Mouse (Mus musculus): ENCODE measurements around the gene Hhipl1. TPM values are rescaled to one million over a fixed set of nuclear protein-coding genes. Genes with fewer than 3 reads are reported as not detected.

The Hhipl1 gene
- total RNA-seq, 2 experiments from 2014 or later = not detected

DNA sequence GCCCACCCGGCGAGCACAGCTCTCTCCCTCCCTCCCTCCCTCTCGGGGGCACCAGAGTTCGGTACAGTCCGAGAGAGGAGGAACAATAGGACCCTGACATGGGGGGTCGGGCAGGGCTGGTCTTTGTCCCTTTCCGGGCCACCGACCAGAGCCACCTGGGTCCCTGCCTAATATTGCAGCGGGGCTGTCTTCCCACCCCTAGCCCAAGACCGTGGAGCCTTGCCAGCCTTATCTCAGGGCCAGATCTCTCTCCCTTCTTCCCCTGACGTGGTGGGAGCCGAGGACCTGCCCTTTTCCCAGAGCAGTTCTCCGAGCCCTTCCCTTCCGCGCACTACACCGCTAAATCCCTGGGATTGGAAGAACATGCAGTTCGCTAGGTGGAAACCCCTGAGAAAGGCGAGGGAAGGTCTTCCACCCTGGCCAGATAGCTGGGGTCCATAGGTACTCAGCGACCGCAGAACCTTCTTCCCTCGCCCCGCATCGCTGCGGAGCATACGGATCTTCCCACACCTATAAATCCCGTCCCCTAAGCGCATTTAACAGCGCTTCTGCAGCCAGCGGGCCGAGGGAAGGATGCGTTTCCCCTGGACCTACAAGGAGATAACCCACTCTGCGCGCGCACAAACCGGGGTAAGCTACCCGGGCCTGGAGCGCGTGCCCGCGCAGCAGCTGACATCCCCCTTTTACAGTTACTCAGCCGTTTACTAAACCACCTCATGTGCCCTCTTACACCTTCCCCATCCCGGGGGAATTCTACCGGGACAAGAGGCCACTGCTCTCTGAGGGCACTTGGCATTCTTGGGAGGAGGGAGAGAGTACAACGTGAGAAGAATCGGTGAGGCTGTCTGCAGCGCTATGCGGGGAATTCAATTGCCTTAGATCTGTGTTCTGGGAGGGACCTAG, 29.9 kb upstream of the Hhipl1 start:
- ATAC-seq (replicated peaks; ENCODE audit: low FRiP score, poor library complexity, severe bottlenecking) = no peak

DNA sequence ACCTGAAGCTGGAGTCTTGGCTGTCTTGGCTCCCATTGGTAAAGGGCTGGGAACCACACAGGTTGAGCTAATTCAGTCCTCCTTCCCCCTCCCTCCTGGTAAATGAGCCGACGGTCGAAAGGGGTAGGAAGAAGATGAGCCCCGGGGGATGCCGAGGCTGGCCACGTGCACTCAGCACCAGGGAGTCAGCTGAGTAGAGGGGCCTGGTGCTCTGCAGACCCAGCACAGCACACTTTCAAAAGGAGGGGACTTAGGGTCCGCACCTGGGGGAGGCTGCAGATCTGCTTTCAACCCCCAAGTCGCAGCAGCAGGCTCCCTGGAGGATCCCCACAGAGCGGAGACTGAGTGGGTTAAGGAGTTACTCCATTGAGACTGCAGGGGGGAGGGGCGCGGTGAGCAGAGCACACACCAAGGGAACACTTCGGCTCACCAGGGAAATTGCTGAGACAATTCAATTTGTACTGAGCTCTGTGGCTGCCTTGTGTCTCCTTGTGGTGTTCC, 28.7 kb upstream of the Hhipl1 start:
- ATAC-seq (replicated peaks; ENCODE audit: low FRiP score, poor library complexity, severe bottlenecking) = no peak

DNA sequence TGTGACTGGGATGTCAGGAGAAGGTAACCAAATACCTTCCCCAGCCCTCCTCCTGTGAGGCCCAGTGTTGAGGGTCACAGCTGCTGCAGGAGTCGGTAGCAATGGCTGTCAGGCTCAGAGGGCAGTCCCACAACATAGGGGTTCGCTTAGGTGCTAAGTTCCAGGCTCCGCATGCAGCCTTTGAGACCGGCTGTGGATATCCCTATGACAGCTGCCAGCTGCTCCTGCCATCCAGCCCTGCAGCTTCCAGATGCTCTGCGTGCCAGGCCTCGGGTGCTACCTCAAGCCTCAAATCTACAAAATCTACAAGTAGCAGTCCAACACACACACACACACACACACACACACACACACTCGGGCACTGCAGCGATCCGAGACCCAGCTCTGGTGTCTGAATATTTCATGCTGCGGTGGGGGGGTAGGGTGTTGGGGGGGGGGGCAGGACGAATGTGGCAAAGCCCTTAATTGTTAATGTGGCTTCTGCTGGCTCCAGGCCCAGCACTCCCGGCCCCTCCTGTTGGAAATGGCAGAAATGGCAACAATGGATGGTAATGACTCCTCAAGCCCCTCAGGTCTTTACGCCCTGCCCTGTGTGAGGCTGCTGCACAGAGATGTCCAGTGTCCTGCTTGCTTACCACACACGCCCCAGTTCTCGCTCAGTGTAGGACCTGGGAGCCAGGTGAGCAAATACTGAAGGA, 27.7 kb upstream of the Hhipl1 start:
- no peak for ATAC-seq (replicated peaks; ENCODE audit: low FRiP score, poor library complexity, severe bottlenecking)

DNA sequence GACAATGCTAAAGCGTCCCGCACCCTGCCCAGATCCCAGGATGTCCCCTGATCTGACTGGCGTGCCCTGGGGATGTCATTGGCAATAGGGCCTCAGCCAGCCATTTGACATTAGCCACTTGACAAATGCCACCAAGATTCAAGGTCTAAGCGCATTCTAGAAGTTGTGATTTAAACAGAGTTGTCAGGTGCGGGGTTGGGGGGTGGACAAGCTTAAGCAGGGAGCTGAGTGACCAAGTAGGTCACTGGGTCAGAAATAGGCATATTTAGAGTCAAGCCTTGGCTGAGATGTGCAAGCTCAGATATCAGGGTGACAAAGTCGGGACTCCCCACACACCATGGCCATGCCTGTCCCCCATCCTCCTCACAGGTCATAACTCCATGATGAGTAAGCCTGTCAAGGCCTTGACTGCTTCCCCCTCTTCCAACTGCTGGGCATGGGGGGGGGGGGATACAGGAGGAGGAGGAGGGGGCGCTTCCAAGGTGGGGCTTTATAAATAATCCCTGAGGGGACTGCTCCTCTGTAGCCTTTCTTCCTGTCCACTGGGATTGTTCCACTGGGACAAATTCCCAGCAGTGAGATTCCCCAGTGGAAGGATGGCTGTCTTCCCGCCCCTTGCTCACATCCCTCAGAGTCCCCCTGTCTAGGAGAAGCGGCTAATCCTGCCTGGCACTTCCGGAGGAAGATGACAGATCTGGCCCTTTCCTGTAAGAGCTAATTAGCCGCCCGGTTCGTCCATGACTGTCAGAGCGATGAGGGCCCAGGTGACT, 21.4 kb upstream of the Hhipl1 start:
- no peak for ATAC-seq (replicated peaks; ENCODE audit: low FRiP score, poor library complexity, severe bottlenecking)

DNA sequence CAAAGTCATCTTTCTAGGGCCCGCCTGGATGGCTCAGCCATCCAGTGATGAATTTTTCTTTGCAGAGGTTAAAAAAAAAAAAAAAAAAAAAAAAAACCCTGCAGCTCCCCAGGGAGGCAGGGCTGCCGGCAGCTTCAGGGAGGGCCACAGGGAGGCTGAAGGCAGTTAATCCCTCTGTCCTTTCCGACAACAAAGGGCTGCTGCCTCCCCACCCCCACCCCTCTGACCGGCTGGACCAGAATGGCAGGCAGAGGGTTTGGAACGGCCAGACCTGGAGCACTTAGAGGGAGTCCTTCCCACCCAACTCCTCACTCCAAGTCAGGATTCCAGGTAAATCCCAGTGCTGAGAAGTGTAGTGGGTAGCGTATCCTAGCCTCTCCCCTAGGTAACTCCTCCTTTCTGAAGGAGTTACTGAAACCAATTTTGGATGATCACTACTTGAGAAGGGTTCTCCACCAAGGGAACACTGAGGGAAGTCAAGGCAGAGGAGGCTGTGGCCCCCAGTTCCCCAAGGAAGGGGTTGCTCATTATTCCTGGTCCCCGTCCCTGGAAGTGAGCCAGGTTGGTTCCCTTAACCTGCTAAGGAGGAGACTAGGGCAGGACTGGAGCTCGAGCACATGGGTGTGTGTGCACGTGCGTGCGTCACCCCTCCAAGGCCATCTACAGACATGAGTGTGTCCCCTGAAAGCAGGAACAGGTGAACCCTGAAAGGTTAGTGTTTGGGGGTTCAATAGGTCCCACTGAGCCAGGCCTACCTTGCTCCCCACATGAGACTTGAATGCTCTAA, 20.7 kb upstream of the Hhipl1 start:
- ATAC-seq (replicated peaks; ENCODE audit: low FRiP score, poor library complexity, severe bottlenecking) = no peak

DNA sequence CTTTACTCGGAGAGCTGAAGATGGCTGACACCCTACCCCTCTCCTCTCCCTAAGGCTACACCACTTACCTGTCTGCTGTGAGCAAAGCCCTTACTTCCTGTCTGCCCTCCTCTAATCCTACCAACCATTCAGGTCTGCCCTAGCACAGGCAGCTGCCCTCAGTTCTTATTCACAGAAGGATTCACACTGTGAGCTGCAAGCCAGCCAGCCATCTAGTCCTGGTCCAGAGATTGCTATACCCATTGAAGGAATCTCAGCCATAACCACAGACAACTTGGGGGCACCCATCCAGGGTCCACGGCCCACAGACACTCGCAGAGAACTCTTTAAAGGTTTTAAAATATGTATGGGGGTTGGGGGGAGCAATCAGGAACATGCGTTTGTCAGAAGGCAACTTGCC, 19.7 kb upstream of the Hhipl1 start:
- ATAC-seq (replicated peaks; ENCODE audit: low FRiP score, poor library complexity, severe bottlenecking) = no peak

DNA sequence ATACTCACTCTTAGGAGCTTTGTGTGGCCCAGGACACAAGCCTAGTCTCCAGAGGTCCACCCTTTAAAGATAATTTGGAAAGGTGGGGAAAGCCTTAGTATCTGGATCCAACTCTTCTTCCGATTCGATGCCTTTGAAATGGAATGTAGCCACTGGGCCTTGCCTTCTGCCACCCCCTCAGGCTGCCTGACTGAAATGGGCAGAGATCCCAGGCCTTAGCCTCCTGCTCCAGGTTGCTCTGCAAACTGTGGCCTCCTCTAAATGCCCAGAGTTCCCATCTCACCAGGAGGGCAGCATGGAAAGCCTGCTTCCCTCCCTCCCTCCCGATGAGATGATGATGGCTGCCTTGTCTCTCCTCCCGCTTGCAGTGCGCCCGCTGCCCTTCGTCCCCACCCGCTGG, 19.1 kb upstream of the Hhipl1 start:
- no peak for ATAC-seq (replicated peaks; ENCODE audit: low FRiP score, poor library complexity, severe bottlenecking)

DNA sequence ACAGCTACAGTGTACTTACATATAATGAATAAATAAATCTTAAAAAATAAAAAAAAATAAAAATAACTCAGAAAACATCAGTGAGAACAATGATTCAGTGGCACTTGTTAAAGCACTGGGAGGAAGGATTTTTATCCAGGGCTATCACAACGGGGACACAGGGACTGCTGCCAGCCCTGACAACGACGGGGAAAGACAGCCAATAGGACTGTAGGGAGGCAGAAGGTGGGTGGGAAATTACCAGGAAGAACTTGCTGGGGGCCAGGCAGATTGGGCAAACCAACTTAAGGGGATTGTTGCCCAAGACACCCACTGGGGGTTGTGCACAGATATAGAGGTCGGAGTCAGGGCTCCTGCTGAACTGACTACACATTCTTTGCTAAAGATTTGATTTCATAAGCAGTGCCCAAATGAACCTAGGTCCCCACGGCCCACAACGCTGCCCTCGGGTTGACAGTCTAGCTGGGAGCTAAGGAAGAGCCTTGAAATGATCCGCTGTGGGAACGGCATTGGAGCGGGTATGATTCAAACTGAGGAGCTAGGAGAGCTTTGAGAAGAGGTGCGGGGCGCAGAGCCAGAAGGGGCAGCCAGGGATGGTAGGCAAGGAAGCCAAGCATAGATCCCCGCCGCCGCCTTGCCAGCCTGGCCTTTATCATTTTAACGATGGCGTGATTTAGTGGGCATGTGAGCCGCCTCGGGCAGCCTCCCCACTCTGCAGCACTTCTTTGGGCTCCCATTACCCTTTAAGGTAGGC, 17.8 kb upstream of the Hhipl1 start:
- ATAC-seq (replicated peaks; ENCODE audit: low FRiP score, poor library complexity, severe bottlenecking) = no peak

DNA sequence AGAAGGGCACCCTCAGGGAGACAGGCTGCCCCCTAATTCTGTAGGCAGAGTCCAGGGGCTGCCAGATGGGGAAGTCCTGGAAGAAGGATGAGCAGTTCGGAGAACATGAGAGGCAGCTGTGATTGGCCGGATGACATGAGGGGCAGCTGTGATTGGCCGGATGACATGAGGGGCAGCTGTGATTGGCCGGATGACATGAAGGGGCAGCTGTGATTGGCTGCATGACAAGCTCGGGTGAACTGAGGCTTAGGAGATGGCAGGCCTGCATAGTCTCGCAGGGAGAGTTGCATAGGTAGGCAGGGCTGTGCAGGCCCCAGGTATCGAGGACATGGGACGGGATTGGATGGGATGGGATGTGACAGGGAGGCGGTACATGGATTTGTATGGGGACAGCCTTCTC, 13.7 kb upstream of the Hhipl1 start:
- ATAC-seq (replicated peaks; ENCODE audit: low FRiP score, poor library complexity, severe bottlenecking) = no peak

DNA sequence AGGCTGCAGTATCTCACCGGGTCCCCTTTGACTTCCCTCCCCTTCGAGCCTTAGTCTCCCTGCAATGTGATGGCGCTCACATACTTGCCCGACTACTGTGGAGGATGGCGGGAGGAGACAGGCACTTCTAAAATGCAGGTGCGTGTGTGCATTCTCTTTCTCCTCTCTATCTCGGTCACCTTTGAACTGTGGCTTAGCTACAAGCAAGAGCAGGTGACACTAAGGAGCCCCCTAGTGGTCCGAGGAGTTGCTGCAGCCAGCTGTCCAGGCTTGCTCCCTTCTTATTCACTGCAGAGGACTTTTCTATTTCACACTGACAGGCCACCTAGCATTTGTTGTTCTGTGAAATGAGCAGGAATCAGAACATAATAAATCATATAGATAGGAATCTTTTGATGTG, 13.1 kb upstream of the Hhipl1 start:
- peak; percentile 56; the same call in 1 of the 2 replicates for ATAC-seq (replicated peaks; ENCODE audit: low FRiP score, poor library complexity, severe bottlenecking)

DNA sequence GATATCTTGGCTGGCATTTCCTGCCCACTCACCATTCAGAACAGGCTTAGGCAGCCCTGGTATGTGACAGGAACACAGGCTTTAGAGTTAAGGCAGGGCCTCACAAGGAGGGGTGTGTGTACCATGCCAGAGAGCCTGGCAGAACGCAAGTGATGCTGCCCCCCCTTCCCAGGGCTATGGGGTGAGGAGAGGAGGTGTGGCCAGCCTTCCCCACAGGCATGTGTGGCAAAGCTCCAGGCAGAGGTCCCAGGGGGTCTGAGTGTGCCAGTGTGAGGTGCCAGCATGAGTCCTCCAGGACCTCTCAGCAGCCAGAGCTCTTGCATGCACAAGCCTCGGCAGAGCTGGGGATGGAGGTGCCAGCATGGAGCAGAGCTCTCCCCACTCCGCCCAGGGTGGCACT, 11.4 kb upstream of the Hhipl1 start:
- no peak for ATAC-seq (replicated peaks; ENCODE audit: low FRiP score, poor library complexity, severe bottlenecking)

DNA sequence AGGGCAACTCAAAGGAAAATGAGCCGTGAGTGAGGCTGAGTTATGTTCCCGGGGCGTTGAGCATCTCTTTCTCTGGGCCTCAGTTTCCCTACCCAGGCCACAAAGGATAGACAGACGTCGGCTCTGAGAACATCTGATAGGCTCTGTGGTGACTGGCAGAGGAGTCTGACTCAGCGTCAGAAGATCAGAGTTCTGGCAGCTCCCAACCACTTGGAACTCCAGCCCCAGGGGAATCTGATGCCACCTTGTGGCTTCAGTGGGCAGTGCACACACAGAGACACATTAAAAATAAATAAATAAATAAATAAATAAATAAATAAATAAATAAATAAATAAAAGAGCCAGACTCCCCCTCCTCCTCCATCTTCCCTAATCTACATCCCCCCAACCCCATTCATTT, 9.0 kb upstream of the Hhipl1 start:
- ATAC-seq (replicated peaks; ENCODE audit: low FRiP score, poor library complexity, severe bottlenecking) = no peak

DNA sequence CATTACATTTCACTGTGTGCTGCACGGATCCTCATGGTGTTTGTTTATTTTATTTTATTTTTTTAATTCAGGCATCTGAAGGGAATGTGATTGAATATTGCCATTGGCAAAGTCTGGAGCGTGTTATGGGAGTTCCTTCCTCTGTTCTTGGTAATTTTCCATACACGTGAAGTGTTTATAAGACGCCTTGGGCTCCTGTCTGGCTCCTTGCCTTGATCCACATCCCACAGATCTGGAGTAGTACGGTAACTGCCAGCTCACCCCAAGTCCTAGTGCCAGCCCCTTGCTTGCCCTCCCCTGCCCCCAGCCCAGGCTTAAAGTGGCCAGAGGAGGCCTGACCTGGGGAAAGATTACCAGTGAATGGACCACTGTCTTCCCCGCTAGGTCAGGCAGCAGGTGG, 5.1 kb upstream of the Hhipl1 start:
- ATAC-seq (replicated peaks; ENCODE audit: low FRiP score, poor library complexity, severe bottlenecking) = no peak

DNA sequence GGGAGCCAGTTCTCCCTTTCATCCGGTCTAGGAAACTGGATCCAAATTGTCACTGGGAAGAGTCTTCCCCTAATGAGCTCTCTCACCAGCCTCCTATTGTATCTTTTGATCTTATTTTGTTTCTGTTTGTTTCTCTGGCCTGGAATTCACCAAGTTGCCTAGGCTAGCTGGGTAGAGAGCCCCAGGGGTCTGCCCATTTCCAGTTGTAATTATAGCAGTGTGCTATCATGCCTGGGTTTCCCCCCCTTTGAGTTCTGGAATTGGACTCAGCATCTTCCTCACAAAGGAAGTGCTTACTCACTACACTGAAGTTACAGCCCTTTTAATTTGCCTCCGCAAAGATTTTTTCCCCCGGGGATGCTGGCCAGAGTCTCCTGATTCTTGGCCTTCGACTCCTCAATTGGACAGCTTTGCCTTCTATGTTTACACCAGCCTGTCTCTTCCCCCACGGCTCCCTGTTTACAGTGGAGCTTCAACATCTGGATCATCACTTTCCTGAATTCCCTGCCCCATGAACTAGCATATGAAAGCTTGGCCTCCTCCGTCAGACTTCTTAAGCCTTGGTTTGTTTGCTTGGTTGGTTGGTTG, 2.2 kb upstream of the Hhipl1 start:
- ATAC-seq (replicated peaks; ENCODE audit: low FRiP score, poor library complexity, severe bottlenecking) = no peak

DNA sequence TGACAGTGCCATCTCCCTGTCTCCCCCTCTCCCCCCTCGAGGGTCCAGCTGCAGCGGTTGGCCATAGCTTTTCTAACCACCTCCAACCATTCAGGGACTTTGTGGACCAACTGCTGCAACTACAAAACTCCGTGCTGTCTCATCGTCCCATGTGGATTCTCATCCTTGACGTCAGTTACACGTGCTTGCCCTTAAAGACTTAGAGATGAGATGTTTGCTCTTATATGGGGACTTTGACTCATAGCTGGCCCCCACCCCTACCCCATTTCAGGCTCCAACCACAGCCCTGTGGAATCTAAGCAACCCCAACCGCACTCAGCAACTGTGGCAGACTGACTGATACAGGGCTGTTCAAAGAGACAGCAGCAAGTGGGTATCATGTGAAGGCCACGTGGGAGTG, 898 bp upstream of the Hhipl1 start:
- no peak for ATAC-seq (replicated peaks; ENCODE audit: low FRiP score, poor library complexity, severe bottlenecking)

DNA sequence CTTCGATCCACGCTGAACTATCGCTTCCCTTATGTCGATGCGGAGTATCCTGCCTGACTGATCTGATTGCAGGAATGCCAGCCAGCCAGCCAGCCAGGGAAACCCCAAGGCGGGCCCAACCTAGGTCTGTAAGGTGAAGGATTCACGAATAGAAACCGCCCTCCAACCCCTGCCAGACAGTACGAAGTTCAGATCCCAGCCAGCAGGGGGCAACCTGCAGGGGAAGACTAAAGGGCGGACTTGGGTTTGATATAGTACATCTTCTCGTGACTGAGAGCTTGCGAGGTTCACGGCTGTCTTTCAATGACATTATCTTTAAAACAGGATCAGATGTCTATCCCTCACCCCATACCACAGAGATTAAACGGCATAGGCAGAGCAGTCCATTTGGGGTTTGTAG, 1.5 kb downstream of the Hhipl1 start:
- no peak for ATAC-seq (replicated peaks; ENCODE audit: low FRiP score, poor library complexity, severe bottlenecking)

DNA sequence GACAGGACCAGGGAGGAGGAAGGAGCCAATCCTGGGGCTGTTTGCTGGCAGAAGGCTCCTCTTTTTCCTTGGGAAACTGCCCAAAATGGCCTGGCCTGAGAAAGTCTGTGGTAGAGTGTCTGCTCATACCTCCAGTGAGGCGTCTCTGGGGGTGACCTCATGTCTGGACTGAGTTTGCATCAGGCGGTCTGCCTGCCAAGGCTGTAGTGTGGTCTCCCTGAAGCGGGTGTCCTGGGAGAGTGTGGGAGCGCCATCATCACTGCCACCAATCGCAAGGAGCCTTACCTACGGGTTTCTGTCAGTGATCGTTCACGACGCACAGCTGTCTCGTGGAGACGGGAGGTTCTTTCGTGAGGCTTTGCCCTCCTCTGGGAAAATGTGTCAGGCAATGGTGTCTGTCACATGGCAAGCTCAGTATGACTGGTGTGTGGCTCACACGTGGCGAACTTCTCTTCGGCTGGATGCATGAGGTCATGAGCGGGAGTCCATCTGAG, 2.3 kb downstream of the Hhipl1 start:
- ATAC-seq (replicated peaks; ENCODE audit: low FRiP score, poor library complexity, severe bottlenecking) = no peak

DNA sequence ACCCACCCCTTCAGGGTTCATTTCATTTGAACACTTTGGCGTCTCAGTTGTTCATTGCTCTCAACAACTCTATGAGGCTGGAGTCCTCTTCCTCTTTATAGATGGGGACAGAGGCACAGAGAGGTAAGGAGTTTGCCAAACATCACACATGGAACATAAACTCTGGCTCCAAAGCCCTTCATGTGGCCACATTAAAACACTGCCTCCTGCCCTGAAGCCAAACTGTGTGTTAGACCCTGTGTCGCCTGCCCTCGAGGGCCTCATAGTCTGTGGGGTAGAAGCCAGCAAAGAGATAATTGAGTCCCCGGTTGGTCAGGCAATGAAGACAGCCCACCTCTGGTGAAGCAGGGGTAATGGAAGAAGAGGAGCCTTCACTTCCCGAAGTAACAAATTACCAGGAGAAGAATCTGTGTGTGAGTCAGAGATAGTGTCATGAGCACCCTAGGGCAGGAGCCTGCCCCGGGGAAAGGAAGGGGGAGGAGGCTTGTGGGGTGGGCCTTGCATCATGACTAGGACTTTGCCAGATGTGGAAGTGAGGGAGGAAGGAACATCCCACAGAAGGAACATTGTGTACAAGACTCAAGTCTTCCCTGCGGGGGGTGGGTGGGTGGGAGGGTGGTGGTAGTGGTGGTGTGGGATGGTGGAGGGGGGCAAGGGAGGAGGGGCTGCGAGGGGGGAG, 3.2 kb downstream of the Hhipl1 start:
- no peak for ATAC-seq (replicated peaks; ENCODE audit: low FRiP score, poor library complexity, severe bottlenecking)

Measured in erythroid progenitor cell, adult 5-6 weeks (primary cell).